Mouse (Mus musculus) small intestine, adult 10 weeks (tissue): ENCODE data around the gene Daam2. TPM values are rescaled to one million over a fixed set of nuclear protein-coding genes. Genes with fewer than 3 reads are reported as not detected.

Experiments
- polyA plus RNA-seq: library from polyadenylated mRNA; stranded (reverse); fragments of 350-450 nt; fragmentation: Illumina TruSeq; extraction: RNeasy Lipid Tissue Mini Kit (QIAGEN cat#74804); gene quantifications from one replicate; pipeline ENCODE4 v1.2.3, GENCODE M21; 2014; ENCODE audit warnings: low replicate concordance

Gene Daam2
- polyA plus RNA-seq = 0.78 TPM

DNA sequence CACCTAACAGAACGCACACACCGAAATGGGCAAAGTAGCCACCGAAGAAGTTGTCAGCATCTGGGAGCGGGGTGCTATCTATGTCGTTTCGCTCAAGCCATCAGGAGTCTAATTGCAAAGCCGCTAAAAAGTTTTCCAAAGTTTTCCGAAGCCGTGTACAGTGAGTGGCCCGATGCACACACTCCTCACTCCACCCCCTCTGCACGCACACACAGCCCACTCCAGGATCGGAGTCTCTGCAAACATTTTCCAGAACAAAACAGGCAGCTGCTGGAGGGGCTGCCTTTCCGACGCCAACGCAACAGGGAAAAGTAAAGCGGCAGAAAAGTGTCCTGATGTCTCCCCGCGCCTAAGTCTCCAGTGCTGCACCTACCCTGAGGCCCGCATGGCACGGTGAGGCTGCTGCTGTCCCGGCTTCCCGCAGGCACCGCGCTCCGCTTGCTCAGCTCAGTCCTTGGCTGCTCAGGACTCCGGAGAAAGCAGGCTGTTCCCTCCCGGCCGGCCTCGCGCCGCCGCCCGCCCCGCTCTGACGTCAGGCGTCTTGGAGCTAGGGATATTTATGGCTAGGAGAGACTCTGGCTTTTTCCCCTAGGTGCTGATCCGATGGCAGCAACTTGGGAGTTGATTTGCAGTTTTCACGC lies at the start of gene Daam2:
TSS of gene Daam2 (minus strand) at position 514 of the 641 bp plus-strand sequence.

DNA sequence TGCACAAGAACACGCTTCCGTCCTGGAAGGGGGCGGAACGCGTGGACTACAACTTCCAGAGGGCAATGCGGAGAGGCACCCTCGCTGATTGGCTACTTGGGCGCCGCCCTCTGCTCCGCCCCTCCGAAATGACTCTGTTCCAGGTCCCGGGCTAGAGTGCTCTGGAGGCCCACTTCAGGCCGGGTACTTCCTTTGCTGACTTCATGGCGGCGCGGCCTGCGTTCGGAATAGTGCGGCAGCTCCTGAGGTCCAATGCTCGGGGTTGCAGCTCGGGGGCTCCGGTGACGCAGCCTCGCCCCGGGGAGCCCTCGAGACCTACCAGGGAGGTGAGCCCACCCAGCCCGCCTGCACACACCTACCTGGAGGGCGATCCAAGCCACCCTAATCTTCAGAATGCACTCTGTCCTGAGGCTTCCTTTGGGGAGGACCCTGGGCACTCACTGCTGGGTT lies 135.9 kb downstream of the Daam2 start, which contains the start of gene Mocs1:
TSS of gene Mocs1 (plus strand) at position 124 of the 450 bp plus-strand sequence.

Other genes starting within 250 kb of the Daam2 start
- gene Mocs1, start 136.0 kb downstream of the Daam2 start, polyA plus RNA-seq = 3.6 TPM
- not detected for gene Kif6, start 50.8 kb upstream of the Daam2 start, polyA plus RNA-seq